Mouse (Mus musculus): ENCODE measurements around the gene Tst.

The Tst gene

DNA sequence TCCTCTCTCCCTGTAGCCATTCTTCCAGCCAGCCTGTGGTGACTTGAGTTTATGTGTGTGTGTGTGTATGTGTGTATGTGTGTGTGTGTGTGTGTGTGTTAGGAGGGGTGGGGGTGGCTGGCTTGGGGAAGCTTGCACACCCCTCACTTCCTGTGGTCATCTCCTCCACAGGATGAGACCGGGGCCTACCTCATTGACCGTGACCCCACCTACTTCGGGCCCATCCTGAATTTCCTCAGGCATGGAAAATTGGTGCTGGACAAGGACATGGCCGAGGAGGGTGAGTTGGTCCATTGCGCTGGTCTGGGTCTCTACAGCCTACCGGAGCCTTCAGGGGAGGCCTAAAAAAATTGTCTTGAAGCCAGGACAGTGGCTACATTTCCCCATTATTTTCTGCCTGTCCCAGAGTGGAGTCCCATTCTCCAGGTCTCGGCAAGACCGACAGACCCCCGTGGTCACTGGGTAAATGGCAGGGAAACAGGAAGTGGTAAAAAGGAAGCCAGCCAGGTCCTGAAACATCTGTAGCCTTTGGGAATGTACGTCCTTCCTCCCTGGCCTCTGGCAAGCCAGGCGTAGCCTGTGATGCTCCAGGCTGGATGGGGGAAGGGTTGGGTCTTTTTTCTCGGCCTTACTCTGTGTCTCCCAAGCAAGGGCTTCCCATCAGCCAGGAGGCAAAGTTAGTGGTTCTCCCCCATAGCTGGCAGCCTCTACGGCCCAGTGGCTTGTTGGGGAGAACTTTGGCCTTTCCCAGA is 24.3 kb upstream of the Tst start:
- in situ Hi-C loops (cut with MboI, MseI) = no loop called here

DNA sequence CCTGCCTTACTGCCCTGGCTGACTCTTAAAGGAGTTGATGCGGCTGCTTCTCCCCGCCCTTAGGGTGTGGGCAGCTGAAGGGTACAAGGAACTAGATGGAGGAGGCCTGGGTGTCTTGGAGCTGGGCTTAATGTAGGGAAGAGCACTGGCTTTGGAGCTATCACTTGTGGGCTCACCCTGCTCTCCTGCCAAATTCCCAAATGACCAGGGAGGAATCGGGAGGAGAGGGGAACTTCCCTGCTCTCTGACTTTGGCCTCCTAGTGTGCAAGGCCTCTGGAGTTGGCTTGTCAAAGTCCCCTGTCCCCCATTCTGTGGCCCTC is 23.4 kb upstream of the Tst start:
- in situ Hi-C loops (cut with MboI, MseI) = no loop called here

DNA sequence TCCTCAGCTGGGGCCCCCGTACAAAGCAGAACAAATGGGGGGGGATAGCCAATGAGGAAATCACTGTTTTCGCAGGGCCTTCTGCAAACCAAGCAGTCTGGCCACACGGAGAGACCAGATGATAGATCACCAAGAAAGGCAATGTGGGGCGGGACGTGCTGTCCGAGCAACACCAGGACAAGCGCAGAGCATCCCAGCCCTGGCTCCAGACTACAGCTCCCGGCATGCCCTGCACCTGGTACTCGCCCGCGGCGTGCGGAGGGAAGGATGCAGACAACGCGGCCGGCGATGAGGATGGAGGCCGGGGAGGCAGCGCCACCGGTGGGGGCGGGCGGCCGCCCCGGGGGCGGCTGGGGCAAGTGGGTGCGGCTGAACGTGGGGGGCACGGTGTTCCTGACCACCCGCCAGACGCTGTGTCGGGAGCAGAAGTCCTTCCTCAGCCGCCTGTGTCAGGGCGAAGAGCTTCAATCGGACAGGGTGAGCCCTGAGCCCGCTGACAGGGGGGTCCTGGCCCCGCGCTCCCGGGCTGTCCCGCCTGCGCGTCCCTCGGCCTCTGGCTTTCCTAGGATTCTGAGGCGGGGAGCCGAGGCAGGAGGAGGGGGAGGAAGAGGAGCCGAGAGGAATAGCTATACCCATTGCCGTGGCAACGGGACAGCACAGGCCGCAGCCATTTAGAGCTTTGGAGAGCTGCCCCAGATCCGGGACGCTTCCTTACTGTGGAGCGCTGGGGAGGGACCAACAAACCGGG is 22.9 kb upstream of the Tst start, which contains the start of gene Kctd17:
TSS of gene Kctd17 (plus strand) at position 174 of the 748 bp plus-strand sequence.
- in situ Hi-C loops (cut with MboI, MseI) = no loop called here

DNA sequence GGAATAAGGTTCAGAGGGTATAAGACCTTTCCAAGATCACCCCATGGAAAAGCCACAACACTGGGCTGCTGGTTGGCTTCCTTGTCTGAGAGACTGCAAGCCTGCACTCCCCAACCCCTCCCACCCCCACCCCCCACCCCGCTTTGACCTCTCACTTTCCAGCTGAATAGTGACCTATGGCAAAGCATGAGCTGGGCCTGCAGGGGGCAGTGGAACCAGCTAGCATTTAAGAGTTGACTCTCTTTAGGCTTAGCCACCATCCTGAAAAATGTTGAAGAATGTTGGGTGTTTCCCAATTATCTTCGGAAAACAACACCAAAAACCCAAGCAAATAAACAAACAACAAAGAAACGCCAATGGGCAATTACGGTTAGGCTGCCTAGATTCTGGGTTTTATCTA is 19.5 kb upstream of the Tst start:
- in situ Hi-C loops (cut with MboI, MseI) = no loop called here

DNA sequence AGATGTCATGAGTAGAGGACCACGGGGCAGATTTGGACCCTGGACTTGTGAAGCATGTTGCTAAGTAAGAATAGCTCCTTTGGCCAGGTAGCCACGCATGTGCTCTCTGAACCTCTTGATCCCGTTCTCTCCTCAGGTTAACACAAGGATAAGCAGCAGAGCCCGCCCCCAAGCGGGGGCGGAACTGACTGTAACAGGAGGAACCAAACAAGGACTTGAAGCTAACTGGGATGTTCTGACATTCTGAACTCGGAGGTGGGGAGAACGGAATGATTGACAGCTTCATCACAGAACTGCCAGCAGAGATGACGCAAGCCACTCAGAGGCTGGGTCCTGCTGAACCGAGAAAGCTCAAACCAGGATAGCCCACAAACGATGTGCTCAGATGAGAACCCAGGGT is 18.8 kb upstream of the Tst start:
- in situ Hi-C loops (cut with MboI, MseI) = no loop called here

DNA sequence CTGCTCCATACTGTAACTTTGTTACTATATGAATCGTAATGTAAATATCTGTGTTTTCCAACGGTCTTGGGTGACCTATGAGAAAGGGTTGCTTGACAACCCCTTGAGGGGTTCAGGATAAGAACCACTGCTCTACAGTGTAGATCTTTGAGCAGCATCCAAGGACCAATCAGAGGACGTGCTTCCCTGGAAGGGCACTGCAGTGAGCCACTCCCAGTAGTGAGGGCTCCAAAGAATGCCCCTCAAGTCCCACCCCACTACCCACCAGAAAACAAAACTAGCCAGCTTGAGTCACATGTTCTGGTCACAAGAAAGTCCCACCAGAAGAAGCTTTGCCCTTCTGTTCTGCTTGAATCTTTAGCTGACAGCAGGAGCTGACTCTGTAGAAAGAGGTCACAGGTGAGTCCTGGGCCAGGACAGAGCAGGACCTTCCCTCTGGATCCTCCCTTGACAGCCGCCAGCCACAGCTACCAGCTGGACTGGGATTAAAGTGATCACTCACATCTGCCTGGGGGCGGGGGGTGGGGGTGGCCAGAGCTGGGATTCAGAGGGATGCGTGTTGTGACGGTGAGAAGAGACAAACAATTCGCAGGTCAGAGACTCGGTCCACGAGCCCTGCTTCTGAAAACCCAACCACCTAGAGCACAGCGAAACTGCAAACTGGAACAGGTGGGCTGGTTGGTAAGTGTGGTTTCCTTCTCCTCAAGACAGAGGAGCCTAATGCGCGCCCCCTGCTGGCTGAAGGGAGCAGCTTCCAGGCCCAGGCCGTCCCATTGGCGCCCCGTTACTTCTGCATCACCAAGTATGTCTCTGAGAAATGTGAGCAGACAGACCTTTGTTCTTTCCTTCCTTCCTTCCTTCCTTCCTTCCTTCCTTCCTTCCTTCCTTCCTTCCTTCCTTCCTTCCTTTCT is 16.6 kb upstream of the Tst start:
- in situ Hi-C loops (cut with MboI, MseI) = no loop called here

DNA sequence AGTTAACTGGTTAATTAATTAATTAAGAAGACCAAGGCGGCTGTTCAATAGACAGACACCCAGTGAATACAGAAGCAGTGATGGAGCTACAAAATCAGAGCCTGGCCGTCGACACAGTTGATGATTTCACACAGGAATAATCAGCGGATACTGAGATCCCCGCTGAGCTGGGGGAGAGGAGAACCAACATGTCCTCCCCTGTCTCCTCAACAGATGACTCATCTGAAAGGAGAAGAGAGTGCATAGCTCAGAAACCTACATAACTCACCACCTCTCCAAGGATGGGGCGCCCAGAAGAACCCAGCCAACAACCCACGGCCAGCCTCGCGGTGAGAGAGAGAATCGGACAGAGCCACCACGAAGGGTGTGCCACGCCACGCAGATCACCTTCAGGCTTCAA is 14.7 kb upstream of the Tst start:
- in situ Hi-C loops (cut with MboI, MseI) = no loop called here

DNA sequence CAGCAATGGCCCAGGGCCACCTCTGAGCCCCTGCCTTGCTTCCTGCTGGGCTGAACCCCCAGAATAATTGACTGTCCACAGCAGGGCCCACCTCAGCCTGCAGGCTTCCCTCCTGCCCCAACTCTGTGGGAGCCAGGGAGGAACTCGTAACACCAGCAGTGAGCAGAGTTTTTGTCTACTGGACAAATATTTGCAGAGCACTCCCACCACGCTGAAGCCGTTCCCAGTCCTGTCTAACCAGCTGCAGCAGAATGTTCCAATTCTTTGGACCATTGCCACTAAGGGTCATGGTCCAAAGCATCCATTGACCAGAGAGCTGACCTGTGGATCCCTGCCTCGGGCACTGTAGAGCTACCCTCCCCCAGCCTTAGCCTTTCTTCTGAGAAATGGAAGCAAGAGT is 11.2 kb upstream of the Tst start:
- in situ Hi-C loops (cut with MboI, MseI) = no loop called here

DNA sequence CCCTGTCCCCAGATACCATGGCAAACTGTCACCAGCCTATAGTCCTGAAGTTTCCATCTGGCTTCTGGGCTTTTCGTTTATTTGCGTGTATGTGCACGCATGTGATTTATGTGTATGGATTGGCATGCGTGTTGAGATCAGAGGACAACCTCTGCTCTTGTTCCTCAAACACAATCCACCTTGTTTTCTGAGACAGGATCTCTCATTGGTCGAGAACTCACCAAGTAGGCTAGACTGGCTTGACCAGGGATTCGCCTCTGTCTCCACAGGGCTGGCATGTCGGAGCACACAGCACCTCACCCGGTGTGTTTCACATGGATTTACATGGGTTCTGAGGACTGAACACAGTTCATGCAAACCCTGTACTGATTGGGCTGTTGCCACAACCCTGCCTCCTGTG is 8.4 kb upstream of the Tst start:
- in situ Hi-C loops (cut with MboI, MseI) = no loop called here

DNA sequence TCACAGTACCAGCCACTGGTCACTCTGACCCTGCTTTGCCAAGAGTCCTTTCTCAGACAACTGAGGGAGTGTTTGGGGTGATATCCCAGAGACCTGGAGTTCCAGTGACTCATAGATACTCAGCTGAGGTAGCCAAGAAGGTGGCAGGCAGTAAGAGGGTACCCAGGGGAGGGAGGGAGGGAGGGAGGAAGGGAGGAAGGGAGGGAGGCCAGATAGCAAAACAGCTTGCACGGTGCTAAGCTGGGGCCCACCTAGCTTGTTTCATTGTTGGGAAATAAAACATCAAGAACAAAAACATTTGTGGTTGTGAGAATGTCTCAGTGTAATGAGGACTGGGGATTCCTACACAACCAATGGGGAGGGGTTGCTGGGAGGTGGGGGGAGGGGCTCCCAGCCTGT is 8.0 kb upstream of the Tst start:
- in situ Hi-C loops (cut with MboI, MseI) = no loop called here

DNA sequence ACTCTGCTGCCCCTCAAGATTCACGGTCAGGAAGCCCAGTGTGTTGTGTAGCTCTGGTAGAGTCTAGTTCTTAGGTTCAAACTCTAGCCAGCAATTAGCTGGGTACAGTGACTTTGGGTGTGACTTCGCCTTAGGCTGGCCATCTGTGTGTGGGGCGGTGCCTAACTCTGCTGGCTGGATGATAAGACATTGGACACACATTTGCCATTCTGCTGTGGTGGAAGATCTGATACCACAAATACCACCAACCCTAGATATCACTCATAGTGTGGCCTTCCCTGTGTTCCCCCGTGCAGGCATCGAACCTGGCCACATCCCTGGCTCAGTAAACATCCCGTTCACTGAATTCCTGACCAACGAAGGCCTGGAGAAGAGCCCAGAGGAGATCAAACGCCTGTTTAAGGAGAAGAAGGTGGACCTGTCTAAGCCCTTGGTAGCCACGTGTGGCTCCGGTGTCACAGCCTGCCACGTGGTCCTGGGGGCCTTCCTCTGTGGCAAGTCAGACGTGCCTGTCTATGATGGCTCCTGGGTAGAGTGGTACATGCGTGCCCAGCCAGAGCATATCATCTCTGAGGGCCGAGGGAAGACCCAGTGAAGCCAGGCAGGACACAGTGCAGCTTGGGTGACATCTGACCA is 7.5 kb upstream of the Tst start:
- in situ Hi-C loops (cut with MboI, MseI) = no loop called here

DNA sequence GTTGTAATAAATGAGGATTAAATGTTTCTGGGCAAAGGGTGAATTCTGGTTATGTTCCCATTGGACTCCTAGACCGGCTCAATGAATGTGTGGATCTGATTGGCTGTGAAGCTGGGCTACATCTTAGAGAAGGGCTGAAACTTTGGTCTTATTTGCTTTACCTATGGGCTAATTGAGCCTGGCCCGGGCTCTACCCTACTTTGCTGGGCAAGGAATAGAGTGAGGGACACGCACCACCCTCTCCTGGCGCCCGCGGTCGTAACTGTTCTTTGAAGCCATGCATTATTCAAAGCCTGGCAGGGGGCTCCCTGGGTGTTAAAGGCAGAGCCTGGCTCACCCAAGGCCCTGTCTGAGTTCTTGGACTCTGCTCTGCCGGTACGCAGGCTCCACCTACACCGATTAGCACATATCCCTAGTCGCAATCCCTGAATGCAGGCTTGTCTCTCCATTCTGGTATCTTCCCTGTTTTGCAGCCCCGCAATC is 3.9 kb upstream of the Tst start:
- in situ Hi-C loops (cut with MboI, MseI) = no loop called here

DNA sequence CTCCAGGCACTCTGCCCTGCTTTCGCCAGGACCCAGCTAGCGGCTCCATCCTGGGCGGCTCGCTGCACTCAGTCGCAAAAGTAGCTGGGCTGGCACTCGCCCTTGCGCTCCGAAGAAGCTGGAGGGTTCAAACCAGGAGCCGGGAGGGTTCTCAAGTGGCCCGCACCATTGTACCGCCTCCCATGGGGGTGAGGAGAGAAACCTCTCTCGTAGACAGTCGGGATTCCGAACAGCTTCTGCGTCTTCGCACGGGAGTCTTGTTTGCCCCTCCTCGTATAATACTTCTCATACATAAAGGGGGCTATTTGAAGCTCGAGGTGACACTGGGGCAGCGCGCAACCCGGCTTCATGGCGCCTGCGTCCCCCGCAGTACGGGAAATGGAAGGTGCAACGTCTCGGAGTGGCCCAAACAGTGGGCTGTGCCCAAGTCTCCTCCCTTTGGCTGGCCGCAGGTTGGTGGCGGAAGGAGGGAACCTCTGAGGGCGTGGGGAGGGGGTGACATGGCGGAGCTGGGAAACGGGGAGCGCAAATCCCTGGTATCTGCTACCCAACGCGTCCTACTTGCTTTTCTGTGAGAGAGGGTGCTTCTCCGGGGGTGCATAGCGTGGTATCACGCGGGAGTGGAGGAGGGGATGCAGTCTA is 707 bp upstream of the Tst start, which contains the start of gene Mpst:
TSS of gene Mpst (plus strand) at position 124 of the 642 bp plus-strand sequence.
- in situ Hi-C loops (cut with MboI, MseI) = no loop called here

DNA sequence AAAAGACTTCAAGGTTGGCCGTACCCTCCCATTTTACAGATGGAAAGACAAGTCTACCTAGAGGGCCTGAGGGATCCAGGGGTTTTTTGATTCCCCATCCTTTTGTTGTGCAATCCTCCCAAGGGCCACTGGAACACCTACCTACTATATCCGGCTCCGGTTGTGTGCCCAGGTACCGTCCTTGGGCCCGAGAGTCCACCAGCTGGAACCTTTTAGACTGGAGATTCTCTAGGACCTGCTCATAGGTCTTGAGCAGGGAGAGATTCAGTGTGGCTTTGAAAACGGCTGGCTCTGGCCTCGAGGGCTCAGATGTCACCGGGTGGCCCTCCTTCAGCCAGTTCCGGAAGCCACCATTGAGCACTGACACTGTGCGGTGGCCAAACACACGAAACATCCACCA is 609 bp downstream of the Tst start:
- in situ Hi-C loops (cut with MboI, MseI) = no loop called here

DNA sequence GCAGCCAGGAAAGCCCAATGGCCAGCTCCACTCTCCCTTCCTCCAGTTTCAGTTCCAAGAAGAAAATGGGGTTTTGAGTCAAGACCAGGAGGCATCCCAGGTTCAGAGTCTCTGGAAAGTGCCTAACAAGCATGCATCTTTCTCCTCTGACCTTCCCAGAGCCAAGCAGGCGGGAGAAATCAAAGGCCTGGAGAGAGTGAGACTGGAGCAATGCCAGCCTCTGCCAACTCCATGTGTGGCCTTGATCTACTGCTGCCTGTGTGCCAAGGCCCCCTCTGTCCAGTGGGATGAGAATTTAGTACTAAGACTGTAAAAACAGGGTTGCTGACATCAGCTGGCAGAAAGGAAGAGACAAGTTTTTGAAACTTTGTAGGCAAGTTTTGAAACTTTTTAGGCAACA is 1.8 kb downstream of the Tst start:
- in situ Hi-C loops (cut with MboI, MseI) = no loop called here

DNA sequence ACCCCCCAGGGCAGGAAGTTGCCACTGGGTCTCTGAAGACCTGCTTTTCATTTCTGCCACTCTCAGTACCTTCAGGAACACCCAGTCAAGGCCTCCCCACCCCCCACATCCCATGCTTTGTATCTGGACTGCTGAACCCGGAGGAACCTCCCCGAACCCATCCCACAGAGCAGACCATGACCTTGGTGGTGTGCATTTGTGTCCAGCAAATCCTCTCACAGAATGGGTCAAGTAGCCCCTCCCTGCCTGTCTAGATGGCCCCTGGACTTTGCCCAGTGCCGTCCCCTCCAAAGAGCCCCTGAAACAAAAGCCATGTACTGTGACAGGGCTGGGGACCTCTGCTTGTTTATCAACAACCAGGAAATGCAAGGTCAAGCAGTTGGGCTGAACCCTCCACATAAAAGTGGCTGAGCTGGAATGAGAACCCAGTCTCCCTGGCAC is 2.4 kb downstream of the Tst start:
- in situ Hi-C loops (cut with MboI, MseI) = no loop called here

DNA sequence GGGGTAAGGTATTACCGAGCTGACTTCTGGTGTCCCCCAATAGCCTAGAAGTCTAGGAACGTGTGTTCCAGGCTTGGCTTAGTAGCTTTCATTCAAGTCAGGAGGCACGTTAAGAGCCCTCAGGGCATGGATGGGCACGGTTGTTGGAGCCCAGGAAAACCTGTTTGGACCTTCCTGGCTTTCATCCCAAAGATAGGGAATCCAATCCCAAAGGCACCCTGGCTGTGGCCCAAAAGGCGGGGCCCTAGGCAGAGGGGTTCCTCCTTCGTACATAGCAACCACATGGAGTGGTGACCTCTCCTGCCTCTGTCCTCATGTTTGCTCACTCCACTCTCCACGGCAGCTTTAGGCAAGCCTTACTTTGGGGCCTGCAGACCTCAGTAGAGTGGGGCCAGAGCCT is 3.3 kb downstream of the Tst start:
- in situ Hi-C loops (cut with MboI, MseI) = no loop called here

DNA sequence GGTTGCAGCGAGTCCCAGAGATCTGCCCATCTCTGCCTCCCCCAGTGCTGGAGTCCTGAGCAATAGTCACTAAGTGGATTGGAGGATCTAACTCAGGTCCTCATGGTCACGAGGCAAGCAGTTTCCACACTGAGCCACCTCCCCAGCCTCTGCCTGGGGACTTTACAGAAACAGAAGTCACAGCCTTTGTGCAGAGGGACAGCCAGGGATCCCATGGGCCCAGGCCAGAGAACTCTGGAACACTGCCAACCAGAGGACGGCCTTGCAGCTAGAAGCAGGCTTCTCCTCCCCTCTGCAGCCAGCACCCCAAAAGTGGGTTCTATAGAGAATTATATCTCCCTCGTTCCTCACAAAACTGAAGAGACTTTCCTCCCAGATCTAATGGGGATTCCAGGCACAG is 3.8 kb downstream of the Tst start:
- in situ Hi-C loops (cut with MboI, MseI) = no loop called here

DNA sequence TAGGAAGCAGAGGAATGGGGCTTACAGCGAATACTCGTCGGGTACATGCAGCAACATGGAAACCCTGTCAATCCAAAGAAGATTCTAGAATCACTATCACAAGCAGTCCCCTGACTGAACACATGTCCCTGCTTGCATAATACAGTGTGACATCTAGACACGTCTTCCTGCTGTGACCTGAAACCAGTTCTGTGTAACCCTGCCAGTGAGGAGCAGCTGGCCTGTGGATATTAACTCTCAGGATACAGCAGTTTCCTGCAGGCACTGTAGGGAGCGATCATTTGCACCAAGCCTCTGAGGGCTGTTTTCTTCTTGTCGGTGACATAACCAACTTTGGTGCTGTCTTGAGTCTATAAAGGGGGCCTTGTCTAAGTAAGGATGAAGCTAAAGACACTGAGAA is 4.4 kb downstream of the Tst start:
- in situ Hi-C loops (cut with MboI, MseI) = no loop called here

DNA sequence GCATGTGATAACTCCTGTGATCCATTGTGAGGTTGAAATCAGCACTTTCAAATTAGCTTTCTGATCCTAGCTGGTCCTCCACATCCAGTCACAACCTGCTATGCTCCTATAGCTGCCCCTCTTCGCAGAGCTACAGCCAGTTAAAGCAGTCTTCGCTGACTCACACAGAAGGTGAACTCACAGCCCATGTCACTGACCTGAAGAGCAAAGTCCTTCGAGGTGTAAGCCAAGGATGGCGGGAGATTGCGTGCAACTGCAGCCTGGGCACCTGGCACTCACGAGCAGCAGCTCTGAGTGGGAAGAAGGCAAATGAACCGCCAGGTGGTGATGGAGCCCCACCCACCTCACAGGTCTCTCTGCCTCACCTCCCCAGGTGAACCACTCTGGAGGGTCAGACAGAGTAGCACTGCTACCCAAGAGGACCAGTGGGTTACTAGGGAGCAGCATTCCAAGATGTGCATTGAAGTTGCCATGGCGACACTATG is 10.2 kb downstream of the Tst start, which contains the start of gene Tex33:
TSS of gene Tex33 (minus strand) at position 435 of the 485 bp plus-strand sequence.
- in situ Hi-C loops (cut with MboI, MseI) = no loop called here

DNA sequence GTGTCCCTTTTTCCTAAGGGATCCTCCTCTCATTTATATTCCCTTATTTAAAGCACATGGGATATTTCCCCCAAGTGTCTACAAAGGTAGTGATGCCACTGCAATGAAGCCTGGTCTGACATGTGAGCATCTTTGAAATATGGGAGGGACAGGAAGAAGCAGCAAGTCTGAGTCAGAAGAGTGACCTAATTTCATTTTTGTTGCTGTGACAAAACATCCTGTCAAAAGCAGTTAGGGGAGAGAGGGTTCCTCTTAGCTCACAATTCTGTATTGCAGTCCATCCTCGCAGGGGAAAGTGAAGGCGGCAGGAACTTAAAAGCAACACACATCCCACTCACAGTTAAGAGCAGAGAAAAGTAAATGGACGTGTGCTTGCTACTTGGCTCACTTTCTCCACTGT is 14.9 kb downstream of the Tst start:
- in situ Hi-C loops (cut with MboI, MseI) = no loop called here

Data from T-helper 1 cell (primary cell).